Mouse (Mus musculus) right cerebral cortex, adult 18-20 months (tissue): ENCODE data around the gene Itgae.
A peak's percentile ranks its signal among the peaks of the same experiment; 100 is the strongest.

ENCODE experiments used
- DNase-seq: peaks from one replicate; pipeline ENCODE4 v3.0.0; 2022; ENCODE audit warnings: mixed read lengths

The Itgae gene

GRCm38 (mm10) chr11:73090283-73090682, at the start of gene Itgae:
TSS of gene Itgae (plus strand) at chr11:73090583.
- no peak for DNase-seq

GRCm38 (mm10) chr11:73044229-73044755, 46.1 kb upstream of the Itgae start:
- no peak for DNase-seq

GRCm38 (mm10) chr11:73044789-73045188, 45.6 kb upstream of the Itgae start:
- no peak for DNase-seq

GRCm38 (mm10) chr11:73047542-73047996, 42.8 kb upstream of the Itgae start, which contains the start of gene Ncbp3:
TSS of gene Ncbp3 (plus strand) at chr11:73047783.
- DNase-seq = peak; percentile 96

- DNase-seq = no peak
Measured at GRCm38 (mm10) chr11:73048030-73048876, 42.1 kb upstream of the Itgae start.

GRCm38 (mm10) chr11:73049335-73049734, 41.0 kb upstream of the Itgae start:
- DNase-seq = peak; percentile 75

GRCm38 (mm10) chr11:73052795-73053194, 37.6 kb upstream of the Itgae start:
- no peak for DNase-seq

GRCm38 (mm10) chr11:73057701-73058100, 32.7 kb upstream of the Itgae start:
- no peak for DNase-seq

- DNase-seq = no peak
Measured at GRCm38 (mm10) chr11:73059630-73060029, 30.8 kb upstream of the Itgae start.

GRCm38 (mm10) chr11:73061413-73061812, 29.0 kb upstream of the Itgae start:
- no peak for DNase-seq

GRCm38 (mm10) chr11:73071839-73072238, 18.5 kb upstream of the Itgae start:
- DNase-seq = no peak

- DNase-seq = no peak
Measured at GRCm38 (mm10) chr11:73076295-73076694, 14.1 kb upstream of the Itgae start.

GRCm38 (mm10) chr11:73076733-73077132, 13.7 kb upstream of the Itgae start:
- no peak for DNase-seq

- no peak for DNase-seq
Measured at GRCm38 (mm10) chr11:73077211-73077720, 13.1 kb upstream of the Itgae start.

- no peak for DNase-seq
Measured at GRCm38 (mm10) chr11:73078615-73079014, 11.8 kb upstream of the Itgae start.

- no peak for DNase-seq
Measured at GRCm38 (mm10) chr11:73080306-73080705, 10.1 kb upstream of the Itgae start.

GRCm38 (mm10) chr11:73084303-73084702, 6.1 kb upstream of the Itgae start:
- DNase-seq = no peak

- no peak for DNase-seq
Measured at GRCm38 (mm10) chr11:73084804-73085231, 5.6 kb upstream of the Itgae start.

GRCm38 (mm10) chr11:73085391-73085790, 5.0 kb upstream of the Itgae start:
- DNase-seq = no peak

GRCm38 (mm10) chr11:73087700-73088480, 2.5 kb upstream of the Itgae start:
- DNase-seq = no peak

GRCm38 (mm10) chr11:73090826-73091225, 443 bp downstream of the Itgae start:
- DNase-seq = no peak

- DNase-seq = no peak
Measured at GRCm38 (mm10) chr11:73092057-73092456, 1.7 kb downstream of the Itgae start.

- no peak for DNase-seq
Measured at GRCm38 (mm10) chr11:73092877-73093276, 2.5 kb downstream of the Itgae start.
